Mouse (Mus musculus) bone marrow, adult 2 months (tissue): ENCODE measurements at regions not wholly inside any gene's neighbourhood (a gene's known extent, or its start where the extent isn't known, plus 50 kb on each side); places are given as distances from the start of the nearest gene placed in this dataset.

Experiments
- CTCF ChIP-seq: fragments of 200-500 bp; IDR thresholded peaks from 2 replicates; pipeline ENCODE4 v1.5.1; 2011; ENCODE audit warnings: low read length, control low read depth; ENCODE audit not compliant: control insufficient read depth, insufficient read depth
- POLR2A ChIP-seq: fragments of 200-500 bp; IDR thresholded peaks from 2 replicates; pipeline ENCODE4 v1.6.1; 2011; ENCODE audit warnings: low read depth, mild to moderate bottlenecking, control low read depth, low read length, borderline replicate concordance; ENCODE audit not compliant: control insufficient read depth

DNA sequence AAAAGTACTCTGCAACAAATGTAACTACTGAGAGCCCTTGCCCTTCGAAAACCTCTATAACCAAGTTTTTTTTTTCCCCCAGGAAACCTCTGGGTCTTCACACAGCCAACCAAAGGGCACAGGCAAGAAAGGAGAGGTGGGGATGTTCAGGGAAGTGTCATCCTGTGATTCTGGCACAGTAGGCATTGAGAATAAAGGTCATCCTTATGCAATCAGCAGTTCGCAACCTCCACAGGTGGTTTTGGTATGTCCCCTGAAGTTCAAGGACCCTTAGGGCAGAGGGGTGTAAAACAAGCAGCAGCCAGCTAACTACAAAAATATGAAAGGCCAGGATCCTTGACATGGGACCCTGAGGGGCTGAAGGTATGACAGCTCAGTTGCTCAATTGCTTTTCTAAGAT is 152.1 kb upstream of the Dynlrb2 start:
- no peak for TF ChIP-seq POLR2A
- no peak for TF ChIP-seq CTCF
